Mouse (Mus musculus) adrenal gland, postnatal 25 days (tissue): ENCODE data around the gene Smim1. TPM values are rescaled to one million over a fixed set of nuclear protein-coding genes. Genes with fewer than 3 reads are reported as not detected.
A peak's percentile ranks its signal among the peaks of the same experiment; 100 is the strongest.

Experiments used
- DNase-seq: peaks from one replicate; pipeline ENCODE4 v3.0.0; 2021; ENCODE audit warnings: mixed read lengths
- total RNA-seq: library from RNA; stranded (reverse); gene quantifications from 2 replicates; pipeline ENCODE4 v1.2.3, GENCODE M21; 2021

The Smim1 gene
- total RNA-seq, 1 experiment from 2014 or later, result 64.1 TPM

DNA sequence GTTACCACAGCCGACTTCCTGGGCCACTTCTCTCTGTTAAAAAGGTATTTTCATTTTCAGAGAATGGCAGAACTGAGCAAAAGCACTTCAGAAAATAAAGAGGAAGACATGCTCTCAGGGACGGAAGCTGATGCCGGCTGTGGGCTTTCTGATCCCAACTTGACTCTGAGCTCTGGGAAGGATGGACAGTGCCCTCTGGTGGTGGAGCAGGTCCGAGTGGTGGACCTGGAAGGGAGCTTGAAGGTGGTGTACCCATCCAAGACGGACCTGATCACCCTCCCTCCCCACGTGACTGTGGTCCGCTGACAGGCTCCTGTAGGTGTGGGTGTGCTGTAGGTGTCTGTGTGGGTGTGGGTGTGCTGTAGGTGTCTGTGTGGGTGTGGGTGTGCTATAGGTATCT is 6.5 kb downstream of the Smim1 start:
- peak; percentile 62 for DNase-seq

DNA sequence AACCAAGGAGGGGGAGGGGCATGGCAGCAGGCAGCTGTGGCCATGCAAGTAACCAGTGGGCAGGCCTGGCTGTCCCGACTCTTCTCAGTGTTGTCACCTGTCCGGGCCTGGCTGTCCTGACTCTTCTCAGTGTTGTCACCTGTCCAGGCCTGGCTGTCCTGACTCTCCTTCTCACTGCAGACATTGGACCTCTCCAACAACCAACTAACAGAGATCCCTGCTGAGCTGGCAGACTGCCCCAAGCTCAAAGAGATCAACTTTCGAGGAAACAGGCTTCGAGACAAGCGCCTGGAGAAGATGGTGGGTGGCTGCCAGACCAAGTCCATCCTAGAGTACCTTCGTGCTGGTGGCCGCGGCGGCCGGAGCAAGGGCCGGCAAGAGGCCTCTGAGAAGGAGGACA is 10.6 kb downstream of the Smim1 start:
- DNase-seq, result no peak

DNA sequence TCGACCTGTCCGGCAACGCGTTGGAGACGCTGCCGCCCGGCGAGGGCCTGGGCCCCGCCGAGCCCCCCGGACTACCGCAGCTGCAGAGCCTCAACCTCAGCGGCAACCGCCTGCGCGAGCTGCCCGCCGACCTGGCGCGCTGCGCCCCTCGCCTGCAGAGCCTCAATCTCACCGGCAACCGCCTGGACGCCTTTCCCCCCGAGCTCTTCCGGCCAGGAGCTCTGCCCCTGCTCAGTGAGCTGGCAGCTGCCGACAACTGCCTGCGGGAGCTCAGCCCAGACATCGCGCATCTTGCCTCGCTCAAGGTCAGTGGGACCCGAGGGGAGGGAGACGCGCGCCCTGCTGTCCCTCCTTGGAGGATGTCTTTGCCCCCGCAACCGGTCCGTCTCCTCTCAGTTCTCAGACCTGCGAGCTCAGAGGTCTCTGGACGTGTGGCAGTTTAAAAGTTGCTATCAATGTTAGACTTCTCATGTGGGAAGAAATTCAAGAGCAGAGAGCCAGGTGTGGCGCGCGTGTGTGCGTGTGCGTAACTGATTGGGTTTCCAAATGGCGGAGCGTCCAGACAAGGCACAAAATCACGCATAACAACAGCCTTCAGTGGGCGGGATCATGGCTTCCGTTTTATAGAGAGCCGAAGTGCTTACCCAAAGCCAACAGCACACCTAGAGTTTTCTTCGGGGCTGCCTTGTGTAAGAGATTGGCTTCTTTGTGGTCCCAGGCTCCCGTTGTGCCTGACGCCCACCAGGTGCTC is 13.7 kb downstream of the Smim1 start:
- peak; percentile 24 for DNase-seq

DNA sequence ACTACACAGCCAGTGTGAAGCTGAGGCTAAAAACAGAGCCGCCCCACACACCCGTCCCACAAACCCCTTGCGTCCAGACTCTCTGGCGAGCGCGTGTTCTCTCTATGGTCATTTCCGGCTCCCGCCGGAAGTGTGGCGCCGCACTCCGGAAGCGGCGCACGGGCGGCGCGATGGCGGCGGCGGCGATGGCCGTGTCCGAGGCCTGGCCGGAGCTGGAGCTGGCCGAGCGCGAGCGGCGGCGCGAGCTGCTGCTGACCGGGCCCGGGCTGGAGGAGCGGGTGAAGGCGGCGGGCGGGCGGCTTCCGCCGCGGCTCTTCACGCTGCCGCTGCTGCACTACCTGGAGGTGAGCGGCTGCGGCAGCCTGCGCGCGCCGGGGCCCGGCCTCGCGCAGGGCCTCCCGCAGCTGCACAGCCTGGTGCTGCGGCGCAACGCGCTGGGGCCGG is 14.4 kb downstream of the Smim1 start, which contains the start of gene Lrrc47:
Gene Lrrc47, plus strand, starts transcription at position 86 of the 444 bp plus-strand sequence.
- peak; percentile 85 for DNase-seq

DNA sequence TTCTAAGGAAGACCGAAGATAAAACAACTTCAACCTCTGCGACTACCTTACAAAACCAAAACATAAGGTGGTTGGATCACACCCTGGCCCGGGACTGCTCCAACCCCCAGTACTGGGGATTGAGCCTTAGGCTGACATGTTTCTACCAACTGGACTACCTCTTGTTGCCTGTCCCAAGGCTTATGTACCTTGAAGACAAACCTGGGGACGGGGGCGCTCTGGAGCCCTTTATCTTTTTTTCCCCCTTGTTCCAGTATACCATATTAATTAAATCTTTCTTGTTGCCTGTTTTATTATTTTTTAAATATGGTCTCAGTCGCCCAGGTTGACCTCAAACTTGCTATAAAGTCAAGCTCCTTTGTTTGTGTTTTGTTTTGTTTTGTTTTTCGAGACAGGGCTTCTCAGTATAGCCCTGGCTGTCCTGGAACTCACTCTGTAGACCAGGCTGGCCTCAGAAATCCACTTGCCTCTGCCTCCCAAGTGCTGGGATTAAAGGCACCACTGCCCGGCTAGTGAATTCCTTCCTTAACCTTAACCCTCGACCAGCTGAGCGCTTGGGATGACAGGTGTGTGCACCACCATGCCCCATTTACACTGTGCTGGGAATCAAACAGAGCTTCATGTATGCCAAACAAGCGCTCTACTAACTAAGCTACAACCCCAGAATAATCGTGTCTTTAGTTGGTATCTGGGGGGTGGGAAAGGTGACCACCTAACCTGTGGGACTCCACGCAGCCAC is 15.0 kb downstream of the Smim1 start:
- no peak for DNase-seq

DNA sequence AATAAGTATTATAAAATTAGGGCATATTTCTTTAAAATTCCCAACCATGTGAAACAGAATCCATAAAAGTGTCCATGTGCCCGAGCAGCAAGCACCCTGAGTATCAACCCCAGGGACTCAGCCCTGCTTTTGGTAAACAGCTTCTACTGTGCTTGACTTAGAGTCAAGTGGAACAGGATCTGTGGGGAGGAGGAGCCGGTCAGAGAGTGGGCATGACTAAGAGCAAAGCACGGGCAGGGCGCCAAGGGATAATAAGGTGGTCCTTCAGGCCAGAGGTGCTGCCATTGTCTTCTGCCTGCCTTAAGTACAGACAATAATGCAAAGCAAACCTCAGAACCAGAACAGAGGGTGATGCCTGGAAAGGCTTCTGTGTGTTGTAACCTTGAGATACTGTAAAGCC is 18.3 kb downstream of the Smim1 start:
- DNase-seq, result peak; percentile 33

DNA sequence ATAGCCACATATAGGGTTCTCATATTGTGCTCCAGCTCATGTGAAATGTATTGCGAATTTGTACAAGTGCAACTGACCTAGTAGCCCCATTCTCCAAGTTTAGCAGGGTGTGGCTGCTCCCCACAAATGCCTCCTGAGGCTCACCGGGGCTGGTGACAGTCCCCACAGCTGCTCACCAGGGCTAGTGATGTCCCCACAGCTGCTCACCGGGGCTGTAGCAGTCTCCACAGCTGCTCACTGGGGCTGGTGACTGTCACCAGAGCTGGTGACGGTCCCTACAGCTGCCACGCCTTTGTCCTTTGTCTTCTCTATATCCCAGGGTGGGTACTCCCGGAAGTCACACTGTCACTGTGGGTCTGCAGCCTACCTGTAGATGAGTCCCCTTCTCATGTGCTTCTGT is 19.8 kb downstream of the Smim1 start:
- DNase-seq, result no peak

DNA sequence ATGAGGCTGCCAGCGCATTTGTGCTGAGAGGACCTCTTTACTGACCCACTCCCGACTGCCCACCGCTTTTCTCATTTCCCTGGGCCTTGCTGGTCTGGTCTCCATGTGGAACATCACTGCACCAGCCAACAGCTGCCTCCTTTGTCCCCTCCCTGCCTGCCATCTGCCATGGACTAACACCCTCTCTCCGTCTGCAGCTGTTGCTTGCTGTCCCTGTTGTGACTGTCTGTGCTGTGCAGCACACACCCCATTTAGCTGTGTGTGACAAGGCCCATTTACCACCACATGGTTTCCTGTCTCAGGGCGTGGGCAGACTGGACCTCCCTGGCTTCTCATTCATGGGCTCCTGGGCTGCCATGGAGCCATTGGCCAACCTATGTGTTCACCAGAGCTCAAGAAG is 20.5 kb downstream of the Smim1 start:
- no peak for DNase-seq

DNA sequence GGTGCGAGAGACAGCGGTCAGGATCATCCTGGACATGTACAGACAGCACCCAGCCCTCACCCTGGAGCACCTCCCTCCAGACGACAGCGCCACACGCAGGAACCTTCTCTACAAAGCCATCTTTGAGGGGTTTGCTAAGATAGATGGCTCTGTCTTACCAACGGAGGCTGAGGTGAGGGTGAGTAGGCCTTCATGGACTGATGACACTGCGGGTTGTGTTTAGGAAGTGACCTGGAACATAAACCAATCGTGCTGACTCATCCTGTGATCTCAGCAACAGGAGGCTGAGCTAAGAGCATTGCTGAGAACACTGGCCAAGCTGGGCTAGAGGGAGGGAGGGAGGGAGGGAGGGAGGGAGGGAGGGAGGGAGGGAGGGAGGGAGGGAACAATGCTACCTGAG is 32.5 kb downstream of the Smim1 start:
- DNase-seq, result no peak

DNA sequence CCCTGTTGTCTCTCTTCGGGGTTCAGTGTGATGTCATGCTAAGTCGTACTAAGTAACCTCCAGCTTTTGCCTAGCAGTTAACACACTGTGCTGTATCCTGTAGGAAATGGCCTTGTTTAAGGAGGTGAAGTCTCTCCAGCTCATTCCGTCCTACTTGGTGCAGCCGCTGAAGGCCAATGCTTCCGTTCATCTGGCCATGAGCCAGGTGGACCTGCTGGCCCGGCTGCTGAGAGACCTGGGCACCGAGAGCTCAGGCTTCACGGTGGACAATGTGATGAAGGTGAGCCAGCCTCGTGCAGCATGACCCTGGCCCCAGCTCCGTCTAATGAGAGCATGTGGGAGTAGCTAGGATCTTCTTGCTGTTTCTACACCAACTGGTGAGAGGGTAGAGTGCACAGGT is 33.3 kb downstream of the Smim1 start:
- DNase-seq, result peak; percentile 17

DNA sequence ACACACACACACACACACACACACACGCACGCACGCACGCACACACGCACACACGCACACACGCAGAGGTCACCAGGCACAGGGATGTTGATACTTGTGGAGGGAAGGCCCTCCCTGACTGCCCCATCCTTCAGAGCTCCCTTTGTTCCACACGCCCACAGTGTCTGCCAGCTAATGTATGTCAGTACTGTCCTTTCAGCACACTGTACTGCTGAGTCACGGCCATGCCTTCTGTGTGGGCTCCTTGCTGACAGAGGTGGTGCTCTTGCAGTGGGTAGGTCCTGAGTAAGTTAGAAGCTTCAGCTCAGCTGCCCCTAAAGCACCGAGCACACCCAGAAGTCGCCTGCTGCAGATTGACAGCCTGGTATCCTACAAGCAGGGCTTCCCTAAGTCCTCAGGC is 45.6 kb downstream of the Smim1 start:
- DNase-seq, result no peak

DNA sequence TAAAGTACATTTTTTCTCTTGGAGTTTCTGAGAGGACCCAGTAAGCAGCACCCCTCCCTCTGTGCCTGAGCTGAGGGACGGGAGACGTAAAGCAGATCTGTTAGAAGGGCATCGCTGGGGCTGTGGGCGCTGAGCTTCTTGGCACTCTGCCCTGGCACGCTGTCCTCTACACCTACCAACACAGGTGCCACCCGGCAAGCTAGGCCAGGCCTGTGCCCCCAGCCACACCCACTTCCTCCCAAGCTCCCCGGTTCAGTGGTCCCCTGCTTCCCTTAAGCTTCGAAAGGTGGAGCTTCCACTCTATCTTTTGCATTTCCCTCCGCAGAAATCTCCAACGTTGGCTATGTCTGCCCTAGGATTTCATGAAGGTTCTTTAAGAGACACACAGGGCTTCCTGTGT is 46.8 kb downstream of the Smim1 start:
- DNase-seq, result no peak

DNA sequence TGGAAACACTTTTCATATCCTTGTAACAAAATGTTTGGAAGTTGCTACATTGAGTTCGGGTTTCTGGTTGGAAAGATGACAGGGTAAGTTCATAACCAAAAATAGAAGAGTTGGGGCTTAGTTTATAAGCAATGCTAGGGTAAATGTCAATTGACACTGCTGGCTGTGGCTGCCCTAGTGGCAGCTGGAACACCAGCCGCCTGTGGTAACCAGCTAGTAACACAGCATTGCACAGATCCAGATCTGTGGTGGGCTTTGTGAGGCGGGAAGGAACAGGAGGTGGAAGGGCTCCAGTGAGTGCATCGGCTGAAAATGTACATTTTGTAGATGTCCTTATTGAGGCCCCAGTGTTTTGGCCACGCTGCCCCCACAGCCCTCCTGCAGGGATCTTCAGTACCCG is 50.3 kb downstream of the Smim1 start:
- no peak for DNase-seq

DNA sequence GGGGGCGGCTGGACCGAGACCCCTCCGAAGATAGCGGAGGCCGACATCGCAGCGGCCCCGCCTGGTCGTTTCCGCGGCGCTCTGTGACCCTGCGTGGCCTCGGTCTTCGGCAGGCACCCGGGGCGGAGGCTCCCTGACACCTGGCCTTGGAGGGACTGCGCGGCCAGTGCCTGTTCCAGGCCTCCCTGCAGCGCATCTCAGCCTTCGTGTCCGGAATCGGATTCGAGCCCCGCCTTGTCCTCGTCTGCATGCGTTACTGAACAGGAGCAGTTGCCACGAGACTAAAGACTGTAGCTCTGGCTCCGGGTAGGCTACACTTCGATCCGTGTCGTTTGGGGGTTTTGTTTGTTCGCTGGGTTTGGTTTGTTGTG is 50.8 kb downstream of the Smim1 start:
- DNase-seq, result no peak

DNA sequence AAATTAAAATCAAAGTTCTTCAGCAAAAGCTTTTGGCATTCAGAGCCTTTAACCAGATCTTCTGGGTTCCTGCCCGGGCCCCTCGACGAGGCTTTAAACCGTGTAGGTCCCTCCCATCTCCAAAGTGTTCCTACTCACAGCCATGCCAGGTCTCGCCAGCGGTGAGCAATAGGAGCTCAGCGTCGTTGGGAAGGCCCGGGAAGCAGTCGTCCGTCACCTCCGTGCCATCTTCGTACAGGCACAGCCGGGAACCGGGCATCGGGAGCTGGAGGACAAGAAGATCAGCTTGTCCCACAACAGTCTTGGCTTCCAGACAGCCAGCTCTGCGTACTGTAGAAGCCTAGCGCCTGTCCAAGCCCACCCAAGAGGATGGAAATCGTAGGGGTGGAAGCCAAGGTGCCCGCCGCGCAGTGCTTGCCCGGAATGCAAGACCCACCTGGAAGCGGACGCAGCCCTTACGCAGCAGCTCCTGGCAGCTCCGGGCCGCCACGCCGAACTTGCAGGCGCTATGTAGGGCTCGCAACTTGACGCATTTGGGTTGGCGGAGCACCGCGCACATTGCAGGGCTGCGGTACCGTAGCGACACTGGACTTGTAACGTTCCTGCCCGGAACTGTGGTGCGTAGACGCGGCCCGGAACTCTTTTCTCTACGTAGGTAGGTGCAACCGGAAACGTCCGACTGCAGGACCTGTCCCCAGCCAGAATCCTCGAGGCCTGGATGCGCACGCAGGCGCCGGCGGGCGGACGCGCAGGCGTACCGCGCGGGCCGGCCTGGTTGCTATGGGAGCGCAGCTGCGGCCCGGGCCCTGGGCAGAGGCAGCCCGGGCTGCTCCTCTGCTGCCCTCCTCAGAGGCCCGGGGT is 51.4 kb downstream of the Smim1 start, which contains the start of the genes Dffb and Cep104:
Gene Dffb, minus strand, starts transcription at position 696 of the 861 bp plus-strand sequence.
Gene Cep104, plus strand, starts transcription at position 764 of the 861 bp plus-strand sequence.
- peak; percentile 95 for DNase-seq

Other genes starting within 250 kb of the Smim1 start
- gene A430005L14Rik, start 69.0 kb downstream of the Smim1 start, total RNA-seq, result 21.1 and 21.2 TPM in 2 replicates
- 3.8 and 9.4 TPM in 2 replicates for gene Dffb, start 51.1 kb downstream of the Smim1 start, total RNA-seq
- 29.1 and 31.1 TPM in 2 replicates for gene Cep104, start 51.0 kb downstream of the Smim1 start, total RNA-seq
- 54.7 and 56.0 TPM in 2 replicates for gene Lrrc47, start 14.5 kb downstream of the Smim1 start, total RNA-seq
- gene Ccdc27, start 16.4 kb upstream of the Smim1 start, total RNA-seq, result not detected in 2 replicates
- not detected in 2 replicates for gene Trp73, start 114.0 kb upstream of the Smim1 start, total RNA-seq
- 16.1 and 21.1 TPM in 2 replicates for gene Wrap73, start 116.1 kb upstream of the Smim1 start, total RNA-seq
- 143 and 163 TPM in 2 replicates for gene Tprgl, start 134.4 kb upstream of the Smim1 start, total RNA-seq
- gene Megf6, start 144.5 kb upstream of the Smim1 start, total RNA-seq, result 1.9 and 2.2 TPM in 2 replicates